ENCODE assay signal across 16 mouse cellular contexts in genomic region chr10:44360632-44361031, GRCm38 (mm10).
DNase-seq lines count a peak whose midpoint lies in the region; ATAC-seq lines count a peak whose summit lies in the region.
"Had no signal": no experiment of that assay in that cellular context is flagged by ENCODE, and none has a peak within 500 bp of the region (broad histone marks: within the 10 kb centered on the region; RNA-seq: fewer than 3 reads in every experiment).

No protein-coding gene starts in this region.

- no peaks in the 10 kb centered on the region for H3K36me3 ChIP-seq in forebrain, embryonic 14.5 days (ENCODE audit: control insufficient read depth, insufficient read depth, low read length)
- peaks cover 4% of the 10 kb centered on the region; the same call in 1 of the 2 replicates for H3K36me3 ChIP-seq in forebrain, embryonic 10.5 days (replicated peaks)
- H3K36me3 ChIP-seq in embryonic facial prominence, embryonic 13.5 days: no peaks in the 10 kb centered on the region
- H3K36me3 ChIP-seq: neural tube, embryonic 12.5 days had no signal

- no peak overlapping the region for H3K4me3 ChIP-seq in forebrain, embryonic 14.5 days (ENCODE audit: low read depth, low read length)
- no peak overlapping the region for H3K4me3 ChIP-seq in forebrain, embryonic 10.5 days
- H3K4me3 ChIP-seq in embryonic facial prominence, embryonic 13.5 days: no peak overlapping the region
- H3K4me3 ChIP-seq: neural tube, embryonic 12.5 days had no signal

- no peaks in the 10 kb centered on the region for H3K9me3 ChIP-seq in forebrain, embryonic 14.5 days (replicated peaks; ENCODE audit: control insufficient read depth, low read length)
- no peaks in the 10 kb centered on the region for H3K9me3 ChIP-seq in forebrain, embryonic 10.5 days
- H3K9me3 ChIP-seq in embryonic facial prominence, embryonic 13.5 days: no peaks in the 10 kb centered on the region
- H3K9me3 ChIP-seq: neural tube, embryonic 12.5 days had no signal

- H3K27me3 ChIP-seq in forebrain, embryonic 14.5 days (replicated peaks; ENCODE audit: control insufficient read depth, insufficient read depth, low read length): no peaks in the 10 kb centered on the region
- no peaks in the 10 kb centered on the region for H3K27me3 ChIP-seq in forebrain, embryonic 10.5 days (ENCODE audit: poor library complexity, severe bottlenecking)
- no peaks in the 10 kb centered on the region for H3K27me3 ChIP-seq in embryonic facial prominence, embryonic 13.5 days
- H3K27me3 ChIP-seq: neural tube, embryonic 12.5 days had no signal

- H3K4me2 ChIP-seq in forebrain, embryonic 14.5 days (ENCODE audit: low read length): no peak overlapping the region
- no peak overlapping the region for H3K4me2 ChIP-seq in embryonic facial prominence, embryonic 13.5 days
- H3K4me2 ChIP-seq: heart, embryonic 11.5 days; neural tube, embryonic 12.5 days had no signal

- ATAC-seq in forebrain, embryonic 14.5 days: peak; percentile 63; the same call in 1 of the 2 replicates
- ATAC-seq in CD4-positive, CD25-positive, alpha-beta regulatory T cell, adult 4 months: peak; percentile 41
- peak; percentile 26; the same call in 1 of the 2 replicates for ATAC-seq in embryonic facial prominence, embryonic 13.5 days (ENCODE audit: insufficient number of reproducible peaks, insufficient read depth, low FRiP score, low TSS enrichment, low read depth)

- no peak overlapping the region for H3K9ac ChIP-seq in forebrain, embryonic 14.5 days (ENCODE audit: low read length)
- H3K9ac ChIP-seq in embryonic facial prominence, embryonic 13.5 days: no peak overlapping the region
- H3K9ac ChIP-seq: neural tube, embryonic 12.5 days had no signal

- WGBS in forebrain, embryonic 14.5 days: 80% methylated on average over 11 of the region's 11 CpGs
- 88% methylated on average over 11 of the region's 11 CpGs for WGBS in forebrain, embryonic 10.5 days
- 74% methylated on average over 11 of the region's 11 CpGs for WGBS in embryonic facial prominence, embryonic 13.5 days

- no peak overlapping the region for H3K27ac ChIP-seq in forebrain, embryonic 14.5 days (ENCODE audit: low read depth, low read length)
- H3K27ac ChIP-seq in forebrain, embryonic 10.5 days: no peak overlapping the region
- no peak overlapping the region for H3K27ac ChIP-seq in embryonic facial prominence, embryonic 13.5 days
- H3K27ac ChIP-seq: neural tube, embryonic 12.5 days; stomach, postnatal 0 days had no signal

- H3K4me1 ChIP-seq in forebrain, embryonic 14.5 days (ENCODE audit: control insufficient read depth, insufficient read depth, low read length): 0 out of 2 replicates have a peak, but pooled peaks cover 2% of the 10 kb centered on the region
- peaks cover 17% of the 10 kb centered on the region for H3K4me1 ChIP-seq in forebrain, embryonic 10.5 days
- H3K4me1 ChIP-seq in embryonic facial prominence, embryonic 13.5 days: peaks cover 4% of the 10 kb centered on the region; the same call in 1 of the 2 replicates
- H3K4me1 ChIP-seq: neural tube, embryonic 12.5 days had no signal

- peak; percentile 20 for DNase-seq in forebrain, embryonic 14.5 days (ENCODE audit: low spot score)
- DNase-seq in forebrain, embryonic 10.5 days (ENCODE audit: extremely low spot score, low spot score): no peak
- DNase-seq in layer of hippocampus, adult 9-11 months: peak; percentile 25
- no peak for DNase-seq in layer of hippocampus, adult 9-10 months (ENCODE audit: low spot score)
- DNase-seq in kidney, adult 9 months: no peak
- DNase-seq in cerebellum, adult 18-20 months: no peak
- DNase-seq: adrenal gland, adult 2 months; heart, postnatal 10 days; kidney, adult 8-10 months; kidney, postnatal 25 days; lung, adult 18-20 months had no signal

Comparison
In these comparisons a context has a peak if more than half of its experiments do, and no peak if none do; other contexts are left out.
1. DNase-seq: peak in forebrain, embryonic 14.5 days (single experiment) and layer of hippocampus, adult 9-11 months (single experiment); none in forebrain, embryonic 10.5 days (single experiment), layer of hippocampus, adult 9-10 months (single experiment), kidney, adult 9 months (single experiment) and cerebellum, adult 18-20 months (0 of 2).
2. Peak in every context shown above with its lines, with median percentiles within 50 percentile points of each other: ATAC-seq.